Mouse (Mus musculus) cerebellum, adult 2 months (tissue): Measurements from ENCODE around the gene Magi2.

Experiments used
- CTCF ChIP-seq: fragments of 200-500 bp; IDR thresholded peaks from 2 replicates; pipeline ENCODE4 v1.5.1; 2011; ENCODE audit warnings: low read depth, mild to moderate bottlenecking, control low read depth, low read length, moderate library complexity, borderline replicate concordance; ENCODE audit not compliant: insufficient read depth
- POLR2A ChIP-seq: fragments of 200-500 bp; IDR thresholded peaks from 2 replicates; pipeline ENCODE4 v1.6.1; 2011; ENCODE audit warnings: low read length, control low read depth, borderline replicate concordance; ENCODE audit not compliant: insufficient read depth

GRCm38 (mm10) chr5:19933190-19933589 is 706.4 kb downstream of the Magi2 start:
- TF ChIP-seq POLR2A (no peak), CTCF (no peak)
